Comparison of ENCODE assay signal across 8 mouse cellular contexts in the genomic region with DNA sequence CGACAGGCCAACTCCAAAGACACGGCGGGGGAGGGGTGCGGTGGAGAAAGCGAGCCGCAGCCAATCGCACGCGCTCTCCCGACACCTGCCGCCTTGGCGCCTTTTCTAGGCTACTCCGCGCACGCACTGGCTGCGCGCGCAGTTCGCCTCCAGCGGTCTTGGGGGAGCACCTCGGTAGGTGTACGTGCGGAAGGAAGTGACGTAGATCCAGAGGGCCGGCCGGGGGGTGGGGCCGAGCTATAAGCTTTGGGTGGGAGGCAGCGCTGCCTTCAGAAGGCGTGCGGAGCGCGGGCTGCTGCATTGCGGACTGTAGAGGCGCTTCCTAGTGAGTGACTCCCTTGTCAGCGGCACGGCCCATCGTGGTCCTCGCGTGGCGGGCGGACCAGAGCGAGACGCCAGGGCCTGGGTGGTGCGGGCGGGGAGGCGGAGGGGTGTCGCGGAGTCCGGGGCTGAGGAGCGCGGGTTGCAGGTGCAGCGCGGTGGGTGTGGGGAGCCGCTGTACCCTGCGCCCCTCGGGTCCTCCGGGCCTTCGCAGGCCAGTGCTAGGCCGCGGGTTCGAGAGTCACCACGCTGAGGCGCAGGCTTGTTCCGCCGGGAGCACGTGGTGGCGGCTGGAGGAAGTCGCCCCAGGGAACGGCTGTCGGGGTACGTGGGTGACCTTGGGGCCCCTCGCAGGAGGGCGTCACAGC. TPM values are rescaled to one million over a fixed set of nuclear protein-coding genes. Genes with fewer than 3 reads are reported as not detected.
A peak's percentile ranks its signal among the peaks of the same experiment; 100 is the strongest.
DNase-seq lines count a peak whose midpoint lies in the region; ATAC-seq and TF ChIP-seq lines count a peak whose summit lies in the region.

A gene (plus strand): TSS at position 209 of the 689 bp plus-strand sequence.

- no peaks in the 10 kb centered on the region for H3K9me3 ChIP-seq in MEL (replicated peaks; ENCODE audit: insufficient read depth, low read length)
- no peaks in the 10 kb centered on the region for H3K9me3 ChIP-seq in forebrain, postnatal 0 days (ENCODE audit: low read length)
- H3K9me3 ChIP-seq in lung, embryonic 15.5 days = no peaks in the 10 kb centered on the region

- peaks cover 14 to 26% of the 10 kb centered on the region in 2 experiments for H3K4me1 ChIP-seq in MEL (ENCODE audit: control insufficient read depth in 1 of 2, insufficient read depth in 2 of 2, low read length in 2 of 2)
- no peaks in the 10 kb centered on the region for H3K4me1 ChIP-seq in cerebellum, adult 2 months (ENCODE audit: control insufficient read depth, insufficient read depth, low read length)
- peaks cover 9% of the 10 kb centered on the region; the same call in 1 of the 2 replicates for H3K4me1 ChIP-seq in forebrain, postnatal 0 days (ENCODE audit: insufficient read depth)
- H3K4me1 ChIP-seq in lung, embryonic 15.5 days = peaks cover 10% of the 10 kb centered on the region; the same call in 1 of the 2 replicates

- peak; percentile 99 for ATAC-seq in forebrain, postnatal 0 days
- peak; percentile 98 for ATAC-seq in lung, embryonic 15.5 days (ENCODE audit: borderline replicate concordance, extremely low read depth, low FRiP score, low TSS enrichment)

- peak; percentile 99 to 100 for TF ChIP-seq POLR2A in MEL (IDR thresholded peaks at IDR 0.05; ENCODE audit: control insufficient read depth in 1 of 2, insufficient read depth in 1 of 2, low read depth in 1 of 2, low read length in 2 of 2, poor library complexity in 1 of 2)
- peak; percentile 96 for TF ChIP-seq POLR2A in cerebellum, adult 2 months (IDR thresholded peaks at IDR 0.05; ENCODE audit: borderline replicate concordance, insufficient read depth, low read length)

- TF ChIP-seq RAD21 in MEL (IDR thresholded peaks at IDR 0.05; ENCODE audit: low read depth, low read length) = no peak

- H3K9ac ChIP-seq in MEL (ENCODE audit: control insufficient read depth, low read depth, low read length, poor library complexity, severe bottlenecking) = peak within 1 kb of the TSS; percentile 92
- H3K9ac ChIP-seq in forebrain, postnatal 0 days = peak within 1 kb of the TSS; percentile 82
- H3K9ac ChIP-seq in lung, embryonic 15.5 days = peak within 1 kb of the TSS; percentile 59

- H3K27ac ChIP-seq in MEL (ENCODE audit: control insufficient read depth, low read depth, low read length) = peak within 1 kb of the TSS; percentile 81
- peak within 1 kb of the TSS; percentile 15; the same call in 1 of the 2 replicates for H3K27ac ChIP-seq in cerebellum, adult 2 months (ENCODE audit: insufficient read depth, low read length)
- peak within 1 kb of the TSS; percentile 93 for H3K27ac ChIP-seq in forebrain, postnatal 0 days (ENCODE audit: low read depth, low read length)
- H3K27ac ChIP-seq in lung, embryonic 15.5 days = peak within 1 kb of the TSS; percentile 82

- peak within 1 kb of the TSS; percentile 62 for H3K4me2 ChIP-seq in forebrain, postnatal 0 days (ENCODE audit: low read depth)
- peak within 1 kb of the TSS; percentile 90 for H3K4me2 ChIP-seq in lung, embryonic 15.5 days

- peak; percentile 100 for DNase-seq in MEL (ENCODE audit: low read depth, low spot score)
- DNase-seq in cerebellum, adult 2 months = peak; percentile 98 to 99
- DNase-seq in forebrain, postnatal 0 days = peak; percentile 99
- DNase-seq in heart, postnatal 4 days = peak; percentile 95
- DNase-seq in layer of hippocampus, adult 8-10 months (ENCODE audit: low spot score in 2 of 2) = peak; percentile 93 to 94
- DNase-seq in ovary, adult 18-20 months (ENCODE audit: low spot score) = peak; percentile 97
- peak; percentile 100 for DNase-seq in thymus, postnatal 0 days (ENCODE audit: low spot score)

- no peaks in the 10 kb centered on the region for H3K27me3 ChIP-seq in MEL (ENCODE audit: control insufficient read depth in 1 of 2, insufficient read depth in 2 of 2, low read length in 2 of 2)
- H3K27me3 ChIP-seq in cerebellum, adult 2 months (ENCODE audit: control insufficient read depth, insufficient read depth, low read length) = no peaks in the 10 kb centered on the region
- no peaks in the 10 kb centered on the region for H3K27me3 ChIP-seq in forebrain, postnatal 0 days (ENCODE audit: insufficient read depth, low read length)
- no peaks in the 10 kb centered on the region for H3K27me3 ChIP-seq in lung, embryonic 15.5 days

- 0 out of 6 replicates have a peak, but pooled peaks of 1 of the 3 experiments have one; percentile 5 for TF ChIP-seq CTCF in MEL (IDR thresholded peaks at IDR 0.05 in 2 of 3, conservative IDR thresholded peaks at IDR 0.05 in 1 of 3; ENCODE audit: control insufficient read depth in 1 of 3, insufficient read depth in 1 of 3, low read depth in 2 of 3, low read length in 3 of 3, poor library complexity in 1 of 3, severe bottlenecking in 1 of 3)
- no peak for TF ChIP-seq CTCF in cerebellum, adult 2 months (IDR thresholded peaks at IDR 0.05; ENCODE audit: borderline replicate concordance, insufficient read depth, low read depth, low read length)
- peak; percentile 16; the same call in 1 of the 2 replicates for TF ChIP-seq CTCF in forebrain, postnatal 0 days (IDR thresholded peaks at IDR 0.05; ENCODE audit: low read depth)

- peaks cover 7 to 31% of the 10 kb centered on the region in 2 experiments; a peak in 3 of 4 replicates for H3K36me3 ChIP-seq in MEL (ENCODE audit: control insufficient read depth in 1 of 2, insufficient read depth in 2 of 2, low read length in 2 of 2)
- no peaks in the 10 kb centered on the region for H3K36me3 ChIP-seq in forebrain, postnatal 0 days (ENCODE audit: insufficient read depth)
- H3K36me3 ChIP-seq in lung, embryonic 15.5 days = no peaks in the 10 kb centered on the region

- peak in 1 of 2 experiments; percentile 48; a peak in 2 of 4 replicates for TF ChIP-seq EP300 in MEL (IDR thresholded peaks at IDR 0.05; ENCODE audit: low read depth in 1 of 2, low read length in 2 of 2)

- peak within 1 kb of the TSS; percentile 83 to 84 for H3K4me3 ChIP-seq in MEL (ENCODE audit: control insufficient read depth in 1 of 2, insufficient read depth in 1 of 2, low read depth in 2 of 2, low read length in 2 of 2)
- H3K4me3 ChIP-seq in cerebellum, adult 2 months (replicated peaks; ENCODE audit: insufficient read depth, low read depth, low read length) = peak within 1 kb of the TSS; percentile 53
- H3K4me3 ChIP-seq in forebrain, postnatal 0 days (ENCODE audit: low read depth, low read length) = peak within 1 kb of the TSS; percentile 87
- peak within 1 kb of the TSS; percentile 69 for H3K4me3 ChIP-seq in lung, embryonic 15.5 days

- peaks cover 39% of the 10 kb centered on the region for H3K79me2 ChIP-seq in MEL (ENCODE audit: control insufficient read depth, insufficient read depth, low read length, poor library complexity)

- under 1% methylated on average over 73 of the region's 73 CpGs for whole genome bisulfite sequencing in cerebellum, adult 2 months
- 3% methylated on average over 70 of the region's 73 CpGs for WGBS in forebrain, postnatal 0 days
- WGBS in lung, embryonic 15.5 days = under 1% methylated on average over 73 of the region's 73 CpGs

TF ChIP-seq in MEL, 35 proteins besides CTCF, POLR2A, EP300 and RAD21 (continues in another document):
- TF ChIP-seq ELF1 (IDR thresholded peaks at IDR 0.05; ENCODE audit: low read depth, low read length) = peak; percentile 65
- TF ChIP-seq MAFK (IDR thresholded peaks at IDR 0.05; ENCODE audit: borderline replicate concordance, low read depth, low read length) = no peak
- peak; percentile 71 for TF ChIP-seq ETS1 (IDR thresholded peaks at IDR 0.05; ENCODE audit: low read depth, low read length)
- peak; percentile 92 for TF ChIP-seq MAX (IDR thresholded peaks at IDR 0.05; ENCODE audit: low read length)
- TF ChIP-seq ZKSCAN1 (IDR thresholded peaks at IDR 0.05; ENCODE audit: low read depth, low read length) = no peak
- TF ChIP-seq USF2 (IDR thresholded peaks at IDR 0.05; ENCODE audit: borderline replicate concordance in 1 of 2, insufficient read depth in 1 of 2, low read depth in 1 of 2, low read length in 2 of 2) = no peak
- TF ChIP-seq MAZ (IDR thresholded peaks at IDR 0.05; ENCODE audit: low read depth, low read length) = peak; percentile 89
- TF ChIP-seq ZC3H11A (IDR thresholded peaks at IDR 0.05; ENCODE audit: low read depth, low read length) = no peak
- TF ChIP-seq SIN3A (IDR thresholded peaks at IDR 0.05; ENCODE audit: low read length) = peak; percentile 73
- TF ChIP-seq POLR2AphosphoS2 (IDR thresholded peaks at IDR 0.05; ENCODE audit: low read length) = peak; percentile 99
- TF ChIP-seq GABPA (IDR thresholded peaks at IDR 0.05; ENCODE audit: low read depth, low read length) = no peak
- TF ChIP-seq MYB (IDR thresholded peaks at IDR 0.05; ENCODE audit: low read depth, low read length) = no peak
- no peak; the same call in 1 of the 2 replicates for TF ChIP-seq CHD1 (IDR thresholded peaks at IDR 0.05; ENCODE audit: low read depth, low read length)
- peak; percentile 60 for TF ChIP-seq RCOR1 (IDR thresholded peaks at IDR 0.05; ENCODE audit: low read depth, low read length)
- peak; percentile 84 for TF ChIP-seq MYC (IDR thresholded peaks at IDR 0.05; ENCODE audit: low read depth, low read length)
- peak; percentile 87 for TF ChIP-seq NRF1 (IDR thresholded peaks at IDR 0.05; ENCODE audit: insufficient read depth, low read depth, low read length, poor library complexity, severe bottlenecking)
- peak; percentile 79 for TF ChIP-seq HCFC1 (IDR thresholded peaks at IDR 0.05; ENCODE audit: low read depth, low read length)
- no peak for TF ChIP-seq ZNF384 (IDR thresholded peaks at IDR 0.05; ENCODE audit: low read depth, low read length)
- peak; percentile 95 for TF ChIP-seq MXI1 (IDR thresholded peaks at IDR 0.05; ENCODE audit: low read depth, low read length)
- TF ChIP-seq POLR2AphosphoS5 (IDR thresholded peaks at IDR 0.05; ENCODE audit: borderline replicate concordance, low read depth, low read length) = peak; percentile 97
- TF ChIP-seq UBTF (IDR thresholded peaks at IDR 0.05; ENCODE audit: borderline replicate concordance, insufficient read depth, low read depth, low read length) = no peak
- TF ChIP-seq E2F4 (IDR thresholded peaks at IDR 0.05; ENCODE audit: borderline replicate concordance, low read depth, low read length) = peak; percentile 89; the same call in 1 of the 2 replicates

RNA-seq across cellular contexts. Expression of the gene that starts here (rescaled TPM):
- total RNA-seq in MEL (2012; rRNA removed) = 156 and 234 TPM in 2 replicates
- polyA plus RNA-seq in MEL (2012; ENCODE audit: insufficient read depth in 1 of 2, insufficient read length in 2 of 2, low read depth in 1 of 2, low replicate concordance in 2 of 2, missing spikeins in 1 of 2) = 100 to 1,000 TPM in 1 of 2 experiments, 10 to 100 TPM in 1; 90.9 to 106 TPM
- polyA plus RNA-seq in cerebellum, adult 2 months (2012; rRNA removed) = 76.7 and 82.5 TPM in 2 replicates
- 70.3 and 112 TPM in 2 replicates for total RNA-seq in forebrain, postnatal 0 days (2014; rRNA removed)
- 34.8 and 35.3 TPM in 2 replicates for polyA plus RNA-seq in forebrain, postnatal 0 days (2015; fragmentation: Nextera tagmentation; extraction: Ambion mirVana)
- total RNA-seq in heart, postnatal 4 days (2021) = 100 to 1,000 TPM; 139 to 148 TPM
- 10 to 100 TPM; 54.4 to 75.4 (median 58.0) TPM for total RNA-seq in layer of hippocampus, adult 8-10 months (2022)
- 50.5 and 53.8 TPM in 2 replicates for polyA plus RNA-seq in lung, embryonic 15.5 days (2015; fragmentation: Nextera tagmentation; extraction: Ambion mirVana)
- polyA plus RNA-seq in thymus, postnatal 0 days (2015; fragmentation: Nextera tagmentation; extraction: Ambion mirVana) = 40.0 and 43.4 TPM in 2 replicates

Comparison
In these comparisons a context has a peak if more than half of its experiments do, and no peak if none do; other contexts are left out.
1. Peak in every context shown above with its lines: DNase-seq, ATAC-seq, H3K4me3 ChIP-seq and H3K27ac ChIP-seq.
2. H3K27ac ChIP-seq: peak in every context shown above with its lines; median percentile 93 in forebrain, postnatal 0 days; 82 in lung, embryonic 15.5 days; 81 in MEL; 15 in cerebellum, adult 2 months.